Mouse (Mus musculus) limb, embryonic 11.5 days (tissue): Measurements from ENCODE around the gene Susd2. TPM values are rescaled to one million over a fixed set of nuclear protein-coding genes. Genes with fewer than 3 reads are reported as not detected.

ENCODE experiments used
- ATAC-seq: fragments of 200-750 bp; cut with Nextera tagmentation; 2 replicates; pipeline ENCODE4 v1.8.0; 2017; ENCODE audit warnings: low read depth; ENCODE audit not compliant: insufficient number of reproducible peaks, low FRiP score, low TSS enrichment
- DNase-seq: peaks from one replicate; pipeline ENCODE4 v3.0.0-alpha.2; 2015; ENCODE audit warnings: low spot score
- H3K27ac ChIP-seq: fragments of 300-500 bp; sonication (generic); replicated peaks from 2 replicates; pipeline ENCODE4 v1.5.1; 2014; ENCODE audit warnings: low read depth, mild to moderate bottlenecking, low read length
- H3K27me3 ChIP-seq: fragments of 300-500 bp; sonication (generic); 2 replicates; pipeline ENCODE4 v1.6.1; 2014; ENCODE audit warnings: mild to moderate bottlenecking, low read length, mixed read lengths; ENCODE audit not compliant: control insufficient read depth, insufficient read depth
- H3K36me3 ChIP-seq: fragments of 300-500 bp; sonication (generic); 2 replicates; pipeline ENCODE4 v1.6.1; 2014; ENCODE audit warnings: mild to moderate bottlenecking, low read length, moderate library complexity, mixed read lengths; ENCODE audit not compliant: control insufficient read depth, insufficient read depth
- H3K4me1 ChIP-seq: fragments of 300-500 bp; sonication (generic); 2 replicates; pipeline ENCODE4 v1.6.1; 2014; ENCODE audit warnings: low read length, mixed read lengths; ENCODE audit not compliant: control insufficient read depth, insufficient read depth
- H3K4me2 ChIP-seq: fragments of 300-500 bp; sonication (generic); 2 replicates; pipeline ENCODE4 v1.6.1; 2014; ENCODE audit warnings: low read depth, mild to moderate bottlenecking, moderate library complexity; ENCODE audit not compliant: severe bottlenecking
- H3K4me3 ChIP-seq: fragments of 300-500 bp; sonication (generic); 2 replicates; pipeline ENCODE4 v1.5.1; 2014; ENCODE audit warnings: low read depth, low read length
- H3K9ac ChIP-seq: fragments of 300-500 bp; sonication (generic); 2 replicates; pipeline ENCODE4 v1.6.1; 2014; ENCODE audit warnings: mild to moderate bottlenecking, low read length
- H3K9me3 ChIP-seq: fragments of 300-500 bp; sonication (generic); 2 replicates; pipeline ENCODE4 v1.6.1; 2016; ENCODE audit warnings: low read length; ENCODE audit not compliant: control insufficient read depth
- WGBS: fragments of 180-500 bp; shearing (Covaris S2); extraction: QIAGEN DNeasy Blood & Tissue Kit; methylation state at CpG from one replicate; pipeline ENCODE4 v1.1.7; 2014; 5-methylcytosine and 5-hydroxymethylcytosine counted together
- polyA plus RNA-seq: library from polyadenylated mRNA; unstranded; fragments of >200 nt; fragmentation: Nextera tagmentation; extraction: Ambion mirVana; gene quantifications from 2 replicates; pipeline ENCODE4 v1.2.1, GENCODE M21; 2014

Susd2 gene
- polyA plus RNA-seq, 1 experiment from 2014 or later, result 1.4 TPM

GRCm38 (mm10) chr10:75627490-75627889 is 16.3 kb downstream of the Susd2 start:
- ATAC-seq (no peak), DNase-seq (no peak)
- Histone ChIP-seq H3K9ac (no peak overlapping the region), H3K36me3 (no peaks in the 10 kb centered on the region), H3K4me2 (no peak overlapping the region), H3K27me3 (no peaks in the 10 kb centered on the region), H3K4me1 (no peaks in the 10 kb centered on the region), H3K4me3 (no peak overlapping the region), H3K9me3 (no peaks in the 10 kb centered on the region), H3K27ac (no peak overlapping the region)
- WGBS, result 92% methylated on average over 3 of the region's 3 CpGs

GRCm38 (mm10) chr10:75626991-75627390 is 16.8 kb downstream of the Susd2 start:
- WGBS, result 69% methylated on average over 3 of the region's 3 CpGs
- Histone ChIP-seq H3K4me1 (no peaks in the 10 kb centered on the region), H3K27me3 (no peaks in the 10 kb centered on the region), H3K4me3 (no peak overlapping the region), H3K9ac (no peak overlapping the region), H3K36me3 (no peaks in the 10 kb centered on the region), H3K4me2 (no peak overlapping the region), H3K27ac (no peak overlapping the region), H3K9me3 (no peaks in the 10 kb centered on the region)
- ATAC-seq (no peak), DNase-seq (no peak)

- H3K9me3 ChIP-seq, result no peaks in the 10 kb centered on the region
- no peak overlapping the region for H3K4me2 ChIP-seq
- H3K27ac ChIP-seq, result no peak overlapping the region
- no peaks in the 10 kb centered on the region for H3K4me1 ChIP-seq
- H3K4me3 ChIP-seq, result no peak overlapping the region
- H3K9ac ChIP-seq, result no peak overlapping the region
- no peaks in the 10 kb centered on the region for H3K27me3 ChIP-seq
- DNase-seq (no peak), ATAC-seq (no peak)
- H3K36me3 ChIP-seq, result no peaks in the 10 kb centered on the region
- WGBS, result 61% methylated on average over 6 of the region's 6 CpGs
These were observed 17.9 kb downstream of the Susd2 start for GRCm38 (mm10) chr10:75625920-75626319.

- no peak for DNase-seq
- no peak for ATAC-seq
These were observed 23.0 kb downstream of the Susd2 start for GRCm38 (mm10) chr10:75620818-75621217.

GRCm38 (mm10) chr10:75616044-75616443 is 27.8 kb downstream of the Susd2 start:
- Histone ChIP-seq H3K9ac (no peak overlapping the region), H3K4me1 (no peaks in the 10 kb centered on the region), H3K9me3 (no peaks in the 10 kb centered on the region), H3K27ac (no peak overlapping the region), H3K4me3 (no peak overlapping the region), H3K4me2 (no peak overlapping the region), H3K36me3 (no peaks in the 10 kb centered on the region), H3K27me3 (no peaks in the 10 kb centered on the region)
- 93% methylated on average over 4 of the region's 4 CpGs for WGBS
- DNase-seq, result no peak
- ATAC-seq, result no peak

More at GRCm38 (mm10) chr10:75620818-75621217, 23.0 kb downstream of the Susd2 start:
- H3K4me3 ChIP-seq, result no peak overlapping the region
- H3K4me1 ChIP-seq, result no peaks in the 10 kb centered on the region
- no peaks in the 10 kb centered on the region for H3K36me3 ChIP-seq
- 55% methylated on average over 3 of the region's 3 CpGs for WGBS
- no peak overlapping the region for H3K9ac ChIP-seq
- H3K27ac ChIP-seq, result no peak overlapping the region
- H3K4me2 ChIP-seq, result no peak overlapping the region
- no peaks in the 10 kb centered on the region for H3K9me3 ChIP-seq
- H3K27me3 ChIP-seq, result no peaks in the 10 kb centered on the region

- ATAC-seq, result no peak
- 53% methylated on average over 7 of the region's 7 CpGs for WGBS
These were observed 33.3 kb downstream of the Susd2 start for GRCm38 (mm10) chr10:75610486-75610885.

GRCm38 (mm10) chr10:75608975-75609374 is 34.8 kb downstream of the Susd2 start:
- H3K27me3 ChIP-seq, result no peaks in the 10 kb centered on the region
- no peak overlapping the region for H3K4me3 ChIP-seq
- ATAC-seq (no peak), DNase-seq (no peak)
- H3K9me3 ChIP-seq, result no peaks in the 10 kb centered on the region
- 92% methylated on average over 11 of the region's 11 CpGs for WGBS
- H3K4me2 ChIP-seq, result no peak overlapping the region
- H3K4me1 ChIP-seq, result no peaks in the 10 kb centered on the region
- H3K27ac ChIP-seq, result no peak overlapping the region
- no peak overlapping the region for H3K9ac ChIP-seq
- no peaks in the 10 kb centered on the region for H3K36me3 ChIP-seq

More at GRCm38 (mm10) chr10:75610486-75610885, 33.3 kb downstream of the Susd2 start:
- no peaks in the 10 kb centered on the region for H3K4me1 ChIP-seq
- no peaks in the 10 kb centered on the region for H3K36me3 ChIP-seq
- H3K27me3 ChIP-seq, result no peaks in the 10 kb centered on the region
- no peak for DNase-seq
- no peak overlapping the region for H3K4me2 ChIP-seq
- no peaks in the 10 kb centered on the region for H3K9me3 ChIP-seq
- H3K27ac ChIP-seq, result no peak overlapping the region
- H3K9ac ChIP-seq, result no peak overlapping the region
- H3K4me3 ChIP-seq, result no peak overlapping the region

- H3K4me3 ChIP-seq, result no peak overlapping the region
- WGBS, result 90% methylated on average over 4 of the region's 4 CpGs
- DNase-seq (no peak), ATAC-seq (no peak)
- no peaks in the 10 kb centered on the region for H3K27me3 ChIP-seq
- no peak overlapping the region for H3K4me2 ChIP-seq
- H3K4me1 ChIP-seq, result no peaks in the 10 kb centered on the region
- H3K9me3 ChIP-seq, result no peaks in the 10 kb centered on the region
- no peaks in the 10 kb centered on the region for H3K36me3 ChIP-seq
- no peak overlapping the region for H3K9ac ChIP-seq
- H3K27ac ChIP-seq, result no peak overlapping the region
These were observed 36.6 kb downstream of the Susd2 start for GRCm38 (mm10) chr10:75607253-75607652.

- H3K4me2 ChIP-seq, result no peak overlapping the region
- no peak overlapping the region for H3K9ac ChIP-seq
- no peaks in the 10 kb centered on the region for H3K9me3 ChIP-seq
- 46% methylated on average over 11 of the region's 11 CpGs for WGBS
- ATAC-seq (no peak), DNase-seq (no peak)
- H3K4me3 ChIP-seq, result no peak overlapping the region
- H3K27ac ChIP-seq, result no peak overlapping the region
- no peaks in the 10 kb centered on the region for H3K36me3 ChIP-seq
- H3K27me3 ChIP-seq, result no peaks in the 10 kb centered on the region
- H3K4me1 ChIP-seq, result no peaks in the 10 kb centered on the region
These were observed 38.5 kb downstream of the Susd2 start for GRCm38 (mm10) chr10:75605162-75605846.
